Mouse (Mus musculus) megakaryocyte, embryonic 14.5 days (primary cell): ENCODE data around the gene Med8.

ENCODE experiments used
- FLI1 ChIP-seq: IDR thresholded peaks from 2 replicates; pipeline ENCODE4 v1.6.1; 2012; ENCODE audit warnings: low read length, inconsistent platforms, mixed read lengths
- GATA1 ChIP-seq: IDR thresholded peaks from 3 replicates; pipeline ENCODE4 v1.6.1; 2012; ENCODE audit warnings: mixed read lengths, low read length, inconsistent platforms, borderline replicate concordance

DNA sequence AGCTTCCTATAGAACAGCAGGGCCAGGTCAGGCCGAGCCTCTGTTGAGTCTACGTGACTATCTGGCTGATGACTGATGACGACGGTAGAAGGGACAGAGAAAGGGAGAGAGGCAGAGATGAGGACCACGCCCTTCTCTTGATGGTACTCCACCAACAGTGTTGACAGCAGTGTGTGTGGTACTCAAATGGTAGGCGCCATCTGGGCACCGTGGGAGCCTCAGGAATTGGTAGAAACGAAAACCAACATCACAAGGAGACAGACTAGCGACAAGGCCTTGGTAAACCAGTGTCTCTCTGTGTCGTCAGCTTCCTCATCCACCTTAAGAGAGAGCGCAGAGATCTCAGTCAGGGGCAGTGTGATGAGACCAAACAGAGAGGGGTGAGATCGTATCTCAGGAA lies 41.6 kb upstream of the Med8 start:
- TF ChIP-seq FLI1 (no peak), GATA1 (no peak)
